Mouse (Mus musculus) granulocyte monocyte progenitor cell, adult 5-6 weeks (primary cell): ENCODE results near the gene Tmem273. TPM values are rescaled to one million over a fixed set of nuclear protein-coding genes. Genes with fewer than 3 reads are reported as not detected.

Source experiments
- ATAC-seq: replicated peaks from 2 replicates; pipeline ENCODE4 v1.8.0; 2016; ENCODE audit warnings: mild to moderate bottlenecking, moderate TSS enrichment, inconsistent platforms; ENCODE audit not compliant: poor library complexity, severe bottlenecking
- total RNA-seq, 2 experiments: library from RNA; stranded (forward) in 1 of 2; stranded (reverse) in 1 of 2; fragments of 200-712, 200-1000 nt in 1 of 2; fragments of >200 nt in 1 of 2; fragmentation: Nextera tagmentation in 1 of 2; gene quantifications; 2 replicates each; pipeline ENCODE4 v1.2.3; 2014 to 2017

Tmem273 gene
- total RNA-seq, 2 experiments from 2014 or later: 5.9 to 13.4 TPM

DNA sequence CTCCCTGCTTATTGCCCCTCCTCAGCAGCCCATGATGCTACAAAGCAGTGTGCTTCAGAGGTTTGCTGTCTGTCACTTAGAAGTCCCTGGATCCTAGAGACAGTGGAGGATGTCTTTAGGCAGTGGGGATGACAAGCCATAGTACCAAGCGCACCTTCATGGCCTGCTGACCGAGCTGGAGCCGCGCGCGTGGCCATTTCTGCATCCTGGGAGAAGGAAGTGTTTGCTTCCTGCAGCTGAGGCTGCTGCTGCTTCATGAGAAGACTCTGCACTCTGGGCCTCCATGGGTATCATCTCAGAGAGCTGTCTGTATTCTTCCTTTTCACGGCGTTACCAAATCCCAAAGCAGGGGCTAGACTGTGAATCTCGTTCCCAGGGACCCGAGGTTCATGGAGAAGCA is 72.6 kb downstream of the Tmem273 start:
- ATAC-seq: no peak

DNA sequence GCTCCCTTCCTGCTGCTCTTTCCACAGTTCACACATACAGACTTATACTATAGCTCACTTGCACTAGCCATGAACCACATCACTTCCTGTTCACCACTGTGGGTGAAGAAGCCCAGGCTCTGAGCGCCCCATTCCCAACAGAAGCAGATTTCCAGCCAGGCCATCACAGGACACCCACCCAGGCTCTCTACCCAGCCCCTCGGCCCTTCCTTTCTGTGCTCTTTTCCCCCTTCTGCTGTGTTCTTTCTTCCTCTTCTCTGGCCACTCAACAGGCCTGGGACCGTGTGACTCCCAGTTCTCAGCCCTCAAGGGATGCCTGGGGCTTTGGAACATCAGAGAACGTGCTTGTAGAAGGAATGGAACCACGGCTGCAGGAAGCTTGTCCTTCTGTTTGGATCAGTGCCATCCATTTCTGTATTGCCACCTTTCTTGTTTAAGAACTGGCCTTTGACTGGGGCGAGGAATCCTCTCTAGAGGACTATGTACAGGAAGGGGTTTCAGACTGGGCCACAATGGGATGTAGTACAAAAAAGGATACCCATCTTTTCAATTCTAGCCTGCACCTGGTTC is 73.3 kb downstream of the Tmem273 start:
- ATAC-seq: no peak

DNA sequence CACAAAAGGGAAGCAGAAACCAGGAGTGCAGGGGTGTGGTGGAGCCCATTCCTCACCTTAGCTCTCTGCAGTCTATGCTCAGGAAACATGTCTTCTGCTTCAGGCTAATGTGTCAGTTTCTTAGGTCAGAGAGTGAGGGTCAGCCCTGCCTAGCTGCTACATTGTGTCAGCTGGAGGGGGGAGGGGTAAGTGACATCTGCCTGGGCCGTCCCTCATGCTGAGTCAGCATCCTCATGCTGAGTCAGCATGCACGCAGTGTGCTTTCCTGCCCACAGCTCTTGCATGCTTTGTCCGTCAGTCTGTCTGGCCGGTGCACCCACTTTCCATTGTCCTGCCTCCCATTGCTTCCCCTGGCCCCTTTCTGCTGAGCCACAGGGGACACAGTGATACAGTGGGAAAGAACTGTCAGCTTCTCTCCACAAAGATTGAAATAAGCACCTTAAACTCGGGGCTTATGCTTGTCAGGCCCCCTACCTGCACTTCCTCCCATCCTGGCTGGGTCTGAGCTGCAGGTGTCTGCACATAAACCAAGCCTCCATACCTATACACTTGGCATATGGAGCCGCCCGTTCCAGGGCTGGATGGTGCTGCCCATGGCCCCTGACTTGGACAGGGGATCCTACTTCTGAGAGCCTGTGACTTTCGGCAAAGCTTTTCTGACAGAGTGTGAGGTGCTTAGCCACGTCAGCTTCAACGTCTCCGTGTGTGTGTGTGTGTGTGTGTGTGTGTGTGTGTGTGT is 74.2 kb downstream of the Tmem273 start:
- ATAC-seq: no peak

DNA sequence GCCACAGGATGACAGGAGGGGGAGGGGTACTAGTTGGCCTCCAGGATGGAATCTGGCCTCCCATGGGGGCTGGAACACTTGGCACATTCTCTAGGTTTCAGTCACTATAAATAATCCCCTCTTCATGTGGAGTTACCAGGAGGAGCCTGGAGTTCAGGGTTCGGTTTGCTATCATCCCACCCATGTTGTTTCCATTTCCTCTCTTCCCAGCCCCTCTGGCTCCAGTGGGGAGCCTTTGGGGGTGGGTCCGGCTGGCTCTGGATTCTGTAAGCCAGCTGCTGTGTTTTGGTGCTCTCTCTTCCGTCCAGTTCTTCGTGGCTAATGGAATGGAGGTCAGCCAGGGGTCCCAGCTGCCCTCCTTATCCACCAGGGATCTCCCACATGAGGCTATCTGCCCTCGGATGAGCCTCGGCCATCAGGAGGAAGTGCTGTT is 75.4 kb downstream of the Tmem273 start:
- no peak for ATAC-seq

DNA sequence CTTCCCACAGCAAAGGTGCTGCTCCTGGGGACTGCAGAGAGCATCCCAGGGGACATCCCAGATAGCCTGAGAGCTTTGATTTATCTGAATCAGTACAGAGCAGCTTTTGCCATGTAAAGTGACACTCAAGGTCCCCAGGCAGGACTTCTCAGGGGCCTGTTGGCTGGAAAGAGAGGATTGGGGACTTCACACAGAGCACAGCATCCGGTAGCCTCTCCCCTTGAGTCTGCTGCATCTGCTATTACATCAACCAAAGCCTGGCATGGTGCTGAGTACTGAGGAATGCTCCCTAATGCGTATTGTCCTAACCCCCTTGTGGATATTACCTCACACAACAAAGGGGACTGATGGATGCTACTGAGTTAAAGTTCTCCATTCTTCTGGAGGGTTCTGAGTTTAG is 75.9 kb downstream of the Tmem273 start:
- no peak for ATAC-seq

DNA sequence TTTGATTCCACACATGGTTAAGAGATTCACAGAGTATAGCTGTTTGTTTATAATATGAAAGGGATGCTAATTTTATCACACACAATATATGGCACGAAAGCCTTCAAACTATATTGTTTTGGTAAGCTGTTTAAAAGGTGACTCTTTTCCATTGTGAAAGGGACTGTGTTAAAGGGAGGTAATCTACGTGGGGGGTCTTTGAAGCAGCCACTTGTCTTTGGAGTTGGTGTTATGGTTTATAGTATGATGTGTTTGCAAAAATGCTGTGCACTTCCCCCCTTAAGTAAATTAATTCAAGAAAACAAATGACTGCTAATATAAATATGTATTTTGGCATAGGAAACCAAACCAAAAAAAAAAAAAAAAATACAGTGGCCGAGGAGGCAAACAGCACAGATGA is 79.6 kb downstream of the Tmem273 start:
- no peak for ATAC-seq

Other genes with a start within 250 kb of the Tmem273 start
- gene Prrxl1, start 186.6 kb upstream of the Tmem273 start, total RNA-seq (2014; fragmentation: Nextera tagmentation): not detected in 2 replicates
- gene Prrxl1, start 186.6 kb upstream of the Tmem273 start, total RNA-seq (2017): not detected in 2 replicates
- not detected in 2 replicates for gene 3425401B19Rik, start 100.7 kb upstream of the Tmem273 start, total RNA-seq (2014; fragmentation: Nextera tagmentation)
- not detected in 2 replicates for gene 3425401B19Rik, start 100.7 kb upstream of the Tmem273 start, total RNA-seq (2017)
- not detected in 2 replicates for gene Fam170b, start 48.0 kb downstream of the Tmem273 start, total RNA-seq (2014; fragmentation: Nextera tagmentation)
- not detected in 2 replicates for gene Fam170b, start 48.0 kb downstream of the Tmem273 start, total RNA-seq (2017)
- gene Vstm4, start 70.8 kb downstream of the Tmem273 start, total RNA-seq (2014; fragmentation: Nextera tagmentation): not detected in 2 replicates
- not detected in 2 replicates for gene Vstm4, start 70.8 kb downstream of the Tmem273 start, total RNA-seq (2017)
- gene Lrrc18, start 205.4 kb downstream of the Tmem273 start, total RNA-seq (2014; fragmentation: Nextera tagmentation): not detected in 2 replicates
- gene Lrrc18, start 205.4 kb downstream of the Tmem273 start, total RNA-seq (2017): 0.05 and 0.13 TPM in 2 replicates